Mouse (Mus musculus): ENCODE measurements around the gene Spp2.

The Spp2 gene

GRCm38 (mm10) chr1:88467866-88468265 is 61.1 kb downstream of the Spp2 start:
- no peak for DNase-seq (ENCODE audit: low spot score)

- DNase-seq (ENCODE audit: low spot score): no peak
Measured at GRCm38 (mm10) chr1:88468335-88468734, 61.6 kb downstream of the Spp2 start.

DNA sequence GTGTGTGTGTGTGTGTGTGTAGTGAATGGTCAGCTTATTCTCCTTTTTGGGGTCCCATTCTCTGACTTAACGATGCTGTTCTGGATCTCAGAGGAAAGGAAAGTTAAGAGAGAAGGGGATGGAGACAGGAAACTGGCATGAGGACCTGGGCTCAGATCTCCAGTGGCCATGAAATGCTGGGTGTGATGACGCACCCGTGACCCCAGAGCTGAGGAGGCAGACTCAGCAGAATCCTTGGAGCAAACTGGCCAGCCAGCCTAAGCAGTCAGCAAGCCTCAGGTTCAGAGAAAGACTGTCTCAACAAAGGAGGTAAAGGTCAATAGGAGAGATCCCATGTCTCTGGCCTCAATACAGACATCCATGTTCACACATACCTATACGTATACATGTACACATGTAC is 63.0 kb downstream of the Spp2 start:
- no peak for DNase-seq (ENCODE audit: low spot score)

DNA sequence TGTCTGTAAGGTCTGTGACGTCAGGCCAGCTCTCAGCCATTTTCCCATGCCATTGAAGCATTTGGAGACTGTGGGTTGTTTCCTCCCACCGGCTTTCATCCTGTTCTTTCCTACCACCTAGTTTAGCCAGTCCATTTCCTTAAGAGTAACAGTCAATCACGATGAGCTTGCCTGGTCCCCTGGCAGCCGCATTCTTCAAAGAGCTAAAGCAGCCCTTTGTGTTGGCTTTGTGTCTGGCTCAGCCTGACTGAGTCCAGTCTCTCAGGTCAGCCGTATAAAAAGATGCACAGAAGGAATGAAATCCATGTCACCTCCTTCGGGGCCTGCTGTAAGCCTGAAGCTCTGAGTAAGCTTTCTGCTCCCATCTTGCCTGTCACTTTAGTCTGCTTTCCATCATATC is 65.5 kb downstream of the Spp2 start:
- no peak for DNase-seq (ENCODE audit: low spot score)

DNA sequence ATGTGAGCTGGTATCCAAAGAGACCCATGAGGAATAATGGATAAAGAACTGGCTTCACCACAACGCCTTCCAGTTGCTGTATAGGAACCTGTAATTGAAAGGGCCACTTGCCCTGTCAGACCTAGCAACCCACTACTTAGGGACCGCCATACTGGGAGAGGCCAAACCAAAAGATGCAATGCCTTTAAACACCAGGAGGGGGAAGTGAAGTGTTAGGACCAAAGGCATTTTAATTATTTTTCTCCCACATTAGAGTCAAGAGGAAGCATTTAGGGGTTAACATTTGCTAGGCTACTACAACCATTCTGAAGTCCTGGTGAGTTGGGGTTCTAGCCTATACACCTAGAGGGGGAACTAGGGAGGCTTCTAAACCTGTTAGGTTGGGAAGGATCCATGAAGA is 67.1 kb downstream of the Spp2 start:
- DNase-seq (ENCODE audit: low spot score): no peak

- DNase-seq (ENCODE audit: low spot score): no peak
Measured at GRCm38 (mm10) chr1:88474598-88474997, 67.8 kb downstream of the Spp2 start.

DNA sequence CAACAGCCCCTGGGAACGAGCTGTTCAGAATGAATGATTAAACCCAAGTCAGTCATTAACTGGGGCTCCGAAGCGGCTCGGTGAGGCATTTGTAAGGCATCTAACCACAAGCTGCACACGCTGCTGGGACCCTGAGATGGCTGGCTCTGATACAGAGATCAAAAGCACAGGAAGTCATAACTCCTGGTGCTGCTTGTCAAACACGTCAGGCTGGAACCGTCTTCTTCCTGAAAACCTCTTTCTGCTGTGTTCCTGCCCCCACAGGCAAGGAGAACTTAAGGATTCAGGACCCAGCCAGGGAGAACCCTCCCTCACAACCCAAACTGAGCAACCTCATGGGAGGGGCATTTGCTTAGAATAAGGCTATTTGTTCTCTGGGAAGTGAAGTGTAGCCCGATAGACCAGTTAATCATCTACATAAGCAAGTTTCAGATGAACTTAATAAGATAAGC is 68.8 kb downstream of the Spp2 start:
- no peak for DNase-seq (ENCODE audit: low spot score)

All from urinary bladder, postnatal 10 days (tissue).